Mouse (Mus musculus): ENCODE results near the gene Stat2.
"Not testable (repeated sequence)": the region's sequence is repeated elsewhere in the genome, so short reads cannot be mapped to it uniquely, and the experiment has no call there.

Stat2 gene

DNA sequence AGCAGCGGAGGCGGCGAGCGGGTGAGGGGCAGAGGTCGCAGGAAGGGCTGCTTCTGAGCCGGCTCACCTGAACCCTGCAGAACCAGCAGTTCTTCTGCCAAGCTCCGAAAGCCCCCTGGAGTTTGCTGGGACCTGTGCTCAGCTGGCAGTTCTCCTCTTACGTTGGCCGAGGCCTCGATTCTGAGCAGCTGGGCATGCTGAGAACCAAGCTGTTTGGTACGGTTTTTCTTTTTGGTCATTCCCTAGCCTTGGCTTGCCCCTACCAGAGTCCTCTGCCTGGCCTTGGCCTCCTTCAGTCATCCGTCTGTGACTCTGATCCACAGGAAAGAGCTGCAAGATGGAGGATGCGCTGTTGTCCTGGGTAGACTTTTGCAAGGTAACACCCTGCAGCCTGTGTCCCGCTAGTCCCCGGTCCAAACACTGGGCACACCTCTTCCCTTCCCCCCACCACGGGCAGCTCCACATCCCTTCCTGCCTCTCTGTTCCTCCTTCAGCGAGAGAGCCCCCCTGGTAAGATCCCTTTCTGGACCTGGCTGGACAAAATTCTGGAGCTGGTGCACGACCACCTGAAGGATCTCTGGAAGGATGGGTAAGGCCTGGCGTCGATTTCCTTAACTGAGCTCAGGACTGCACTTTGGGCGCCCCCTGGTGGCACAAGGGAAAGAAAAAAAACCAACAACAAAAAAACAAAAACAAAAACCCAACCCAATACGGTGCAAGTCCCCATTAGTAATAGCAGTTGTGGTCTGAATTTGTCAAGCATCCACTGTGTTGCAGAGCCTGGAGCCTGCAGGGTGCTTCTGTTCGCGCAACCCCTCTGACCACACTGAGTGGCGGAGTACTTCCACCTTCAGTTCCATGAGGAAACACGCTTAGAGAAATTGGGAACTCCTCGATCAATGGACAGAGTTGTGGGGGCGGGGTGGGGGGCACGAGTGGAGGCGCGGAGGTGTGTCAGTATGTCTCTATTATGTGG lies 13.5 kb downstream of the Stat2 start:
- in situ Hi-C loops (cut with MboI; ENCODE audit: low pct_unique_long_range_greater_than_20kb in 1 of 2, low sequenced_read_pairs in 2 of 2, unreplicated experiment in 1 of 2) = no loop called here

DNA sequence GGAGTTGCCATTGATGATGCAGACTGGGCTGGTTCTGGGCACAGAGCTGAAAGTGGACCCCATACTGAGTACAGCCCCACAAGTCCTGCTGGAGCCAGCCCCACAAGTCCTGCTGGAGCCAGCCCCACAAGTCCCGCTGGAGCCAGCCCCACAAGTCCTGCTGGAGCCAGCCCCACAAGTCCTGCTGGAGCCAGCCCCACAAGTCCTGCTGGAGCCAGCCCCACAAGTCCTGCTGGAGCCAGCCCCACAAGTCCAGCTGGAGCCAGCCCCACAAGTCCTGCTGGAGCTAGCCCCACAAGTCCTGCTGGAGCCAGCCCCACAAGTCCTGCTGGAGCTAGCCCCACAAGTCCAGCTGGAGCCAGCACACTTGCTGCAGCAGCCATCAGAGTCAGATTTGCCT lies 20.2 kb downstream of the Stat2 start:
- in situ Hi-C loops (cut with MboI; ENCODE audit: low pct_unique_long_range_greater_than_20kb in 1 of 2, low sequenced_read_pairs in 2 of 2, unreplicated experiment in 1 of 2) = not testable (repeated sequence)

DNA sequence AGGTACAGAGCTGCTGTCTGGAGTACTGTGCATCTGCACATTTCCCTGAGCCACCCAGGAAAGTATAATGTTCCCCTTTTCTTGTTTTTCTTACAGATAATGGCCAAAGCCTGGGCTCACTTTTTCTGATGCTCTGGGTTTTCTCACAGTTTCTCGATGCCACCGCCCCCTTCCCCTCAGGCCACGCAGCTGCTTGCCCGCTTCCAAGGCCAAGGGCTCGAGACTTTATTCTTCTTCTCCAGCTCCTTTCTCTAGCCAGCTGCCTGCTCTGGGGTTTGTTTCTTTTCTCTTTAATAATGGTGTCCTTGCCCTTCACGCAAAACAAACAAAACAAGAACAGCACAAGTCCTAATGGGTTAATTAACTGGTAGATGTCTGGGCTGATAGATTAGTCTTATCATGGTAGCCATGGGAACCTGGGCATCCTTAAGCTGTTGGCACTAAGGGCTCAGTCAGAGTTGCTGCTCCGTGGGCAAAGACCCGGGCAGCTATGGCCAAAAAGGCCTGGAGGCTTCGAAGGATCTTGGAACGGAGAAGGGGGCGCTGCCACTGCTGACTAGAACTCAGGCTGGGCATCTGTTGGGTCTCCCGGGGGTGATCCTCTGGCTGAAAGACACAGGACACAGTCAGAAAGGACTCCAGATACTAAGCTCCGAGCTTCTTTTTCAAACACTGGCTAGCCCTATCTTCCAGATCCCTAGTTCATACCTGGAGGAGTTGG lies 26.2 kb downstream of the Stat2 start:
- in situ Hi-C loops (cut with MboI; ENCODE audit: low pct_unique_long_range_greater_than_20kb in 1 of 2, low sequenced_read_pairs in 2 of 2, unreplicated experiment in 1 of 2) = no loop called here

DNA sequence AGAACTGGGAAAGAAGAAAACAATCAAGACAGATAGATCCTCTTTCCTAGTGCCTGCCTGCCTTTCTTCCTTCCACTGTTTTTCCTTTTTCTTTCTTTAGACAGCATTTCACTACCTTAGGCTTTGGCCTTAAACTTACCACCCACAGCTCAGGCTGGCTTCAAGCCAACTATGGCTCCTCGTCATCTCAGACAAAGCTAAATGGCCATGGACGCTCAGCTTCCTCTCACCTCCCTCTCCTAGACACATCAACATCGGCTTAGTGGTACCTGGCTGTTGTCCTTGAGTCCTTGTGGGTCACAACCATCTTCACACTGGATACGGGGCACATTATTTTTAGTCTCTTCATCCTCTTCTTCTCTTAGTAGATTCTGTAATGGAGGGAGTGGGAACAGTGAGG lies 26.9 kb downstream of the Stat2 start:
- in situ Hi-C loops (cut with MboI; ENCODE audit: low pct_unique_long_range_greater_than_20kb in 1 of 2, low sequenced_read_pairs in 2 of 2, unreplicated experiment in 1 of 2) = no loop called here

DNA sequence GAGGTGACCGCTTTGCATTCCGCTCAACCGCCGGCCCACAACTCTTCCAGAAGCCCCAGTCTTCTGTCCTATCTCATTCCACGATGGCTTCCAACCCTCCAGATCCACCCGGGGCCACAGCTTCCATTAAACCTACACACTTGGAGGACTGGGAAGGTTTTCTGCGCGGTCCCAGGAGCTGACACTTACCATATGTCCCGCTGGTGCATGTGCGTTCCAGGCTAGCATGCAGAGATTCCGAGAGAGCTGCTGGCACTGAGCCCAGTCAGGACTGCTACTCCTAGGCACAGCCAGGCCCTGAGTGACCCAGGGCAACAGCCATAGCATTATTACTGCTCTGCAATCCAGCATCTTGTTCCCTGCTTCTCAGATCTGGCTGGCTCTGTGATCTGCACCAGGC lies 27.3 kb downstream of the Stat2 start:
- in situ Hi-C loops (cut with MboI; ENCODE audit: low pct_unique_long_range_greater_than_20kb in 1 of 2, low sequenced_read_pairs in 2 of 2, unreplicated experiment in 1 of 2) = no loop called here

DNA sequence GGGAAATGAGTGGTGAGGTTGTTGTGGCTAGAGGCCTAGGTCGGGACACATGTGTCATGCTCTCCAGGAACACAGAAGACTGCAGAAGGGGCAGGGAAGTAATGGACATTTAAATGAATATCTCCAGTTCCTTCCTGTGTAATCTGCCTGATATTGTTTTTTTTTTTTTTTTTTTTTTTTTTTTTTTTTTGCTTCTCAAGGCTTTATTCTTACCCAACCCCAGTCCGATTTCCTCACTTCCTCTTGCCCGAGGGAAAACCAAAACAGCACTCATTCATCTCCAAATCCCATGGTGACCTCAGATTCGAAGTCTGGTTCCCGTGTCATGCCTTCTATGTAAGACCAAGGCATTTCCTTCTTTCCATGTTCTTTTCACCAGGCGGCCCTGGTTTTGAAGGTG lies 27.9 kb downstream of the Stat2 start:
- in situ Hi-C loops (cut with MboI; ENCODE audit: low pct_unique_long_range_greater_than_20kb in 1 of 2, low sequenced_read_pairs in 2 of 2, unreplicated experiment in 1 of 2) = no loop called here

DNA sequence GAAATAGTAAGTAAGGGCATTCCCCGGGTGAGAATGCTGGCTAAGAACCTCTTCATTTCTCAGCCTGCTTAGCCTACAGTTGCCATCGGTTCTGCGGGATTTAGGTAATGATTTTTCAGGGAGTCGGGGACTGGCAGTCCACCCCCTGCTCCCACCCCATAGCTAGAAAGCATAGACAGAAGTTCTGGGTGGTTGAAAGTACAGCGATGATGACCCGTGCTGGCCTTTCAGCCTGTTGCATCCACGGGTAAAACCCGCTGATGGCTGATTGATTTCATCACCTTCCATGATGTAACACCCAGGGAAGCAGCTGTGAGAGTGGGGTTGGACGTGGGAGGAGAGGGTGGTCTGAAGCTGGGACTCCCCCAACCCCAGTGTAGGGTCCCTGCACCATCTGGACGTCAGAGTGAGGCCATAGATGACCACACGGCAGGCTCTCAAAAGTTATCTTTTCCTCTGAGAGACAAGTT lies 28.4 kb downstream of the Stat2 start, which contains the start of gene Il23a:
Il23a (minus strand) TSS at position 51 of the 470 bp plus-strand sequence.
- in situ Hi-C loops (cut with MboI; ENCODE audit: low pct_unique_long_range_greater_than_20kb in 1 of 2, low sequenced_read_pairs in 2 of 2, unreplicated experiment in 1 of 2) = no loop called here

DNA sequence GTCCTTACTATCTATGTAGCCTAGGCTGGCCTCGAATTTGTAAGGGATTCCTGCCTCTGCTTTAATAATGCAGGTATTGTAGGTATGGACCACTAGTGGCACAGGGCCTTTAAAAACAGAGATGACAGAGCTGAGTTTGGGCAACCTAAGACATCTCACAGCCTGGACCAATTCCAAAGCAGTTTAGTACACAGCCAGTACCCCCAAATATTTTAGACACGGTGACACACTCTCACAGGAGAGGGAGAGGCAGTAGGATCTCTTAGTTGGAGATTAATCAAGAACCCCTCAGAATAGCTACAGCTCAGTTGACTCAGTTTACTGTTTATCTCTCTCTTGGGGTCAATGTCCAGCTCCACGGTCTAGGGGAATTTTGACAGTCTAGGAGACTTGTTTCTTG lies 32.0 kb downstream of the Stat2 start:
- in situ Hi-C loops (cut with MboI; ENCODE audit: low pct_unique_long_range_greater_than_20kb in 1 of 2, low sequenced_read_pairs in 2 of 2, unreplicated experiment in 1 of 2) = no loop called here

DNA sequence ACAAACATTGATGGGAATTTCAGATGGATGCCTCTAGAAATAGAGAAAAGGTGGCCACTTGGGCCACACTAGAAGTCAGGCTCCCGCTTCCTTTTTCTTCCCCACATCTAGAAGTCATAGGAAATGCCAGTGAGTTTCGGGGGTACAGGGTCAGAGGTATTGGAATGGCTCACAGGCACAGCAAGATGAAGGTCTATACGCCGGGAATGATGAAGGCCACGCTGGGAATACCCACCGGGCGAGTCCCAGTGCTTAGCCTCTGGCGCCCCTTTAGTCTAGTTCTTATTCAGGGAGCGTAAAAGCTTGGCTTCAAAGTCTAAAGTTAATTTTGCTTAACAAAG lies 32.4 kb downstream of the Stat2 start:
- in situ Hi-C loops (cut with MboI; ENCODE audit: low pct_unique_long_range_greater_than_20kb in 1 of 2, low sequenced_read_pairs in 2 of 2, unreplicated experiment in 1 of 2) = no loop called here

DNA sequence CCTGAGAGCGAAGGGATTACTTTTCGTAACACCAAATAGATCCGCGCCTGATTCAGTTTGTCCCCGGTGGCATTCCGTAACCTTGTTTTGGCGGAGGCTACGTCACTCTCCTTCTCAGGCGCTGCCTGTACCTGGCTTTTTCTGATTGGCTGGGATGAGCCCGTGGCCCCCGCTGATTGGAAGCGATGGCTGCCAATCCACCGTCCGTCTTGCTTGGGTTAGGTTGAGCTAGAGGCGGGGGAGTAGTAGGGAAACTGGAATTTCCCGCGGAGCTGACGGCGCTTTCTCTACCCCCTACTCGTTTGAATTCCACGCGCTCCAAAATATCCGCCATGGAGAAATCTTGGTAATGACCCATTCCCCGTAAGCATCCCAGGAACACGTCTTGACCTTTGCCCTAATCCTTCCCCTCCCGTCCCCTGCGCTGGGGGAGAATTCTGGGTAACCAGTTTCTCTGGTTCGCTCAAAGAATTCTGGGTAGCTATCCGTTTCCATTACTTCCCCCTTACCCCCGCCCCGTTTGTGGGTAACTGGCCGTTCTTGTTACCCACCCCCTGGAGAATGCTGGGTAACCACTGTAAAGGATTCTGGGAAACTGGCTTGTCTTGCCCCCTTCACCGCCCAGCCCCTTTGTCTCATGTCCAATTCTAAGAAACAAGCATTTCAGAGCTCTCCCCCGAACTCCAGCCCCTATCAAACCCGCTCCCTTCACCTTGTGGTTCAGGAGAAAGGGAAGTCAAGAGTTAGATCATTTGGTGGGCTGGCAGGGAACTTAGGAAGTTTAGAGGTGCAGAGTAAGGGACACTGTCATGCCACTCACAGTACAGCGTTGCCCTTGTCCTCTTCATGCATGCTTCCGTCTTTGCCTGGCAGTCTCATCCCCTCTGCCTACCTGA lies 33.0 kb downstream of the Stat2 start, which contains the start of gene Pan2:
Pan2 (plus strand) TSS at position 210 of the 896 bp plus-strand sequence.
- in situ Hi-C loops (cut with MboI; ENCODE audit: low pct_unique_long_range_greater_than_20kb in 1 of 2, low sequenced_read_pairs in 2 of 2, unreplicated experiment in 1 of 2) = no loop called here

DNA sequence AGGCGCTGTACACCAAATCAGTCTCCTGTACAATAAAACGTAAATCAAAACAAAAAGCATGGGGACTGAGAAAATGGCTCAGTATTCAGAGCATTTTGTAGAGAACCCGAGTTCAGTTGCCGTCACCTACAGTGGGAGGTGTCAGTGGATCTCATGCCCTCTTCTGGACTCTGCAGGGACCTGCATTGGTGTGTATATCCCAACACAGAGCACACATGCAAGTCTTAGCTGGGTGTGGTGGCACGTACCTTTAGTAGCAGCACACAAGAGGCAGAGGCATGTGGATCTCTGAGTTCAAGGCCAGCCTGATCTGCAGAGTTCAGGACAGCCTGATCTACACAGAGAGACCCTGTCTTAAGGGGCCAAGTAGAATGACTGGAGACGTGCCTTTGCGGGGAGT lies 39.3 kb downstream of the Stat2 start:
- in situ Hi-C loops (cut with MboI; ENCODE audit: low pct_unique_long_range_greater_than_20kb in 1 of 2, low sequenced_read_pairs in 2 of 2, unreplicated experiment in 1 of 2) = no loop called here

DNA sequence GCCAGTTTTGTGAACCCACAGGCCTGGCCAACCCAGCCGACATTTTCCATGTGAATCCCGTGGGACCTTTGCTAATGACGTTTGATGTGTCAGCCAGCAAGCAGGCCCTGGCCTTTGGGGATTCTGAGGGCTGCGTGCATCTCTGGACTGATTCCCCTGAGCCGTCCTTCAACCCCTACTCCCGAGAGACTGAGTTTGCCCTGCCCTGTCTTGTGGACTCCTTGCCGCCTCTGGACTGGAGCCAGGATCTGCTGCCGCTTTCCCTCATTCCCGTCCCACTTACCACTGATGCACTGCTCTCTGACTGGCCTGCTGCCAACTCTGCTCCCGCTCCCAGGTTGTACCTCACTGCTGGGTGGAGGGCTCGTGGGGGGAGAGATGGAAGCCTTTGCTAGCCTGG lies 39.8 kb downstream of the Stat2 start:
- in situ Hi-C loops (cut with MboI; ENCODE audit: low pct_unique_long_range_greater_than_20kb in 1 of 2, low sequenced_read_pairs in 2 of 2, unreplicated experiment in 1 of 2) = no loop called here

DNA sequence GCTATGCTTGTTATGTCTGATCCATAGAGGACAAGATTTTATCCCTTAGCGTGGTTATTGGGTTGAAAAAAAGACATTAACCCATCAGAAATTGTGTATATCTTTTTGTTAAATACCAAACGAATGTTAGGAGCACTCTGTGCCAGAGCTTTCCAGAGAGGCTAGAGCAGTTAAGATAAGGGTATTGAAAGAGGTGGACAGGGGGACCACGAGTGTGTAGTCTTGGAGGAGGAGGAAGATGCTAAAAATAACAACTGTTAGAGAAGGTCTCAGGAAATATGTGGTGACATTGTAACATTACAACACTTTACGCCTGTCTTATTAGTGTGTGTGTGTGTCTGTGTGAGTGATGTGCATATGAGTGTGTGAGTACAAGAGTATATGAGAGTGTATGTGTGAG lies 40.5 kb downstream of the Stat2 start:
- in situ Hi-C loops (cut with MboI; ENCODE audit: low pct_unique_long_range_greater_than_20kb in 1 of 2, low sequenced_read_pairs in 2 of 2, unreplicated experiment in 1 of 2) = no loop called here

DNA sequence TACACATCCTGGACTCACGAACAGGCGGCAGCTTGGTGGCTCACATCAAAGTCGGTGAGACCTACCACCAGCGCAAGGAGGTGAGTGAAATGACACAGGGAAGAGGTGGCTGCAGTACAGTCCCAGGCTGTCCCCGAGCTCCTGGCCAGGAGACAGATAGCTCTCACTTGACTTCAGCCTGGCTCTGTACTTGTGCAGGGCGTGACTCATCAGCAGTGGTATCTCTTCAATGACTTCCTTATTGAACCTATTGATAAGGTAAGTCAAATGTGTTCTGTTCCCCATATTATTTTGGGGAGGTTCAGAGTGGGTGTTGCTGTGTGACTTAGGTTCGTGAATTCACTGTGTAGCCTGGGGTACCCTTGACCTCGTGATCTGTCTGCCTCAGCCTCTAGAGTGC lies 45.2 kb downstream of the Stat2 start:
- in situ Hi-C loops (cut with MboI; ENCODE audit: low pct_unique_long_range_greater_than_20kb in 1 of 2, low sequenced_read_pairs in 2 of 2, unreplicated experiment in 1 of 2) = no loop called here

DNA sequence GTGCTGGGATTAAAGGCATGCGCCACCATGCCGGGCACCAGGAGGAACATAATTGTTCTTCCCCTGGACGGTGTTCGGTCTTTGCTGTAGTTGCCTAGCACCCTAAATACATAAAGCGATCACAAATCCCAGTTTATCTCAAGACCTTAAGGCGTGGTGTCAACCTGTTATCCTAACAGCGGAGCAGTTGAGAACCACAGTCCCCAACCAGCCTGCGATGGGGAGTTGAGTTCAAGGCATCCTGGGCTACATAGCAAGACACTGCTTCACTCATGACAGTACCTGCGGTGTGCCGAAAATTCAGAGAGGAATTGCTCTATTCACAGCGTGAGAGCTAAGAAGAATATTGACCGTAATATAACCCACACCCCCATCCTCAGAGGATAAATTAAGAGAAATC lies 51.3 kb downstream of the Stat2 start:
- in situ Hi-C loops (cut with MboI; ENCODE audit: low pct_unique_long_range_greater_than_20kb in 1 of 2, low sequenced_read_pairs in 2 of 2, unreplicated experiment in 1 of 2) = no loop called here

DNA sequence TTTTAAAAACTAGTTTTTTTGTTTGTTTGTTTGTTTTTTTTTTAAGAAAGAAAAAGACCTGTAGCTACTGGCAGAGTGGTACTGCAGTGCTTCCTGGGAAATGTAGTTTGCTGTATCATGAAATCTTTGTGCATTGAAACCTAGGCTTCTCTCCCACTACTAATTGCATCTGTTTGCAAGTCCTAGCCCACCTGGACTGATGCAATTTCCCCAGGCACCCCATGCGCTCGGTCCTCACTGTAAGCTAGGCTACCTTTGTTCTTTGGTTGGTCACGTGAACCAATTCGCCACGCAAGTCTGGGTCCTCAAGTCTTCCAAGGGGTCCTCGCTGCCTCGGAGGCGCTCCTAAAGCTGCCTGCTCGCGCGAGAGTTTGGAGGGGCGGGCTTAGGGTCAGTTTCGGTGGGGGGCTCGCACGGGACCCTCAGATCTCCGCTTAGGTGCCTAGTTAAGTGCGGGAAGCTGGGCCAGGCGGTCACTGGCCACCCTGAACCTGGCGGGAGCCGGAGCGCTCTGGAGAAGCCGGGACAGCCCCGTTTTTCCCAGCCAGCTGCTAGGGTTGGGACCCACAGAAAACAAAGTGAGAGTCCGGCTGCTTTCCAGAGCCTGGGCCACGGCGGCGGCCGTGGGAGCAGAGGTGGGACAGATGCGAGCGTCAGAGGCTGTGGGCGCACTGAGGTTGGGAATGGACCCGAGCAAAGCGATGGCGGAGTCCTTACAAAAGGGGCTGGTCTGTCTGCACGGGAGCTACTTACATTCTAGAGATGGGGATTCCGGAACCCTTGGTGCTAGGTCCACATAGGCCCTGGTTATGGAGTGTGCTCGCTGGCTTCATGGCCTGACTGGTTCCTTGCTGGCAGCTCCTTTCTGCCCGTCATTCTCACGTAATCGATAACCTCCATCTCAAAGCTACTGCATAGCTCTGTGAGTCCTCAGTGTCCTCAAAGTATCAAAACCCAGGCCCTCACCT lies 52.1 kb downstream of the Stat2 start, which contains the start of gene Cnpy2:
Cnpy2 (plus strand) TSS at position 319 of the 968 bp plus-strand sequence.
- in situ Hi-C loops (cut with MboI; ENCODE audit: low pct_unique_long_range_greater_than_20kb in 1 of 2, low sequenced_read_pairs in 2 of 2, unreplicated experiment in 1 of 2) = no loop called here

DNA sequence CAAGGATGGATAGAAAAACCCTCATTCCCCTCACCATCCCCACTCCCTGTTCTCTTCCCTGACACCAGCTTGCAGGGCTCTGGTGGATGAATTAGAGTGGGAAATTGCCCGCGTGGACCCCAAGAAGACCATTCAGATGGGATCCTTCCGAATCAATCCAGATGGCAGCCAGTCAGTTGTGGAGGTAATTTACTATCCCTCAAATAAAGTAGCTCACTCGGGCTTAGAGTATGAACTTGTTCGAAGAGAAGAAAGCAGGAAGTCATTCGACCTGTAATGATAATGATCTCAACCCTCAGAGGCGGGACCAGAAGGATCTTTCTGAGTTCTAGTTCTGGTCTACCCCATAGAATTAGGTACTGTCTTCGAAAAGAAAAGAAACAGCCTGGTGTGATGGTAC lies 53.2 kb downstream of the Stat2 start:
- in situ Hi-C loops (cut with MboI; ENCODE audit: low pct_unique_long_range_greater_than_20kb in 1 of 2, low sequenced_read_pairs in 2 of 2, unreplicated experiment in 1 of 2) = no loop called here

DNA sequence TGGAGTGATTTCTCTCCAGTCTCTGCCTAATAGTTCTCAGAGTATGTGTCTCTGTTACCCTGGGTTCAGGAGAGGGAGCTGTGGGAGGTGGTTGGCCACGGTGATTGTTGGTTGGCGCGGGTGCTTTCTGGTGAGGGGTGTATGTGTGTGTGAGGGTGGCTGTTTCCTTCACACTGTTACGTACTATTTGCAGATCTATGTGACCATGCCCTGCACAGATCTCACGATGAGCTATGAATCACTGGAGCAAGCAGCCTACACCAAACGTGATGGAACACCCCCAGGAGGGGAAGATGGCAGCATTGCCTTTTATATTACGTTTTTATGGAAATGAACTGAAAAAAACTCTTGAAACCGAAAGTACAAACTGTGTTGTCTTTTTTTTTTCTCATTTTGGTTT lies 56.5 kb downstream of the Stat2 start:
- in situ Hi-C loops (cut with MboI; ENCODE audit: low pct_unique_long_range_greater_than_20kb in 1 of 2, low sequenced_read_pairs in 2 of 2, unreplicated experiment in 1 of 2) = no loop called here
